Mouse (Mus musculus) stomach, postnatal 0 days (tissue): Measurements from ENCODE around the gene Gm8909. TPM values are rescaled to one million over a fixed set of nuclear protein-coding genes. Genes with fewer than 3 reads are reported as not detected.
"Not testable (repeated sequence)": the region's sequence is repeated elsewhere in the genome, so short reads cannot be mapped to it uniquely, and the experiment has no call there.

ENCODE experiments used
- ATAC-seq: fragments of 200-750 bp; cut with Nextera tagmentation; 2 replicates; pipeline ENCODE4 v1.8.0; 2017; ENCODE audit not compliant: low FRiP score, low TSS enrichment
- DNase-seq: peaks from one replicate; pipeline ENCODE4 v3.0.0-alpha.2; 2016; ENCODE audit warnings: low spot score
- H3K27ac ChIP-seq: fragments of 300-500 bp; sonication (generic); replicated peaks from 2 replicates; pipeline ENCODE4 v1.5.1; 2014; ENCODE audit warnings: mild to moderate bottlenecking, control low read depth
- H3K27me3 ChIP-seq: fragments of 300-500 bp; sonication (generic); 2 replicates; pipeline ENCODE4 v1.6.1; 2014; ENCODE audit warnings: low read length; ENCODE audit not compliant: control insufficient read depth, insufficient read depth
- H3K36me3 ChIP-seq: fragments of 300-500 bp; sonication (generic); 2 replicates; pipeline ENCODE4 v1.6.1; 2014; ENCODE audit warnings: low read length, mixed read lengths; ENCODE audit not compliant: control insufficient read depth, insufficient read depth
- H3K4me1 ChIP-seq: fragments of 300-500 bp; sonication (generic); replicated peaks from 2 replicates; pipeline ENCODE4 v1.6.1; 2014; ENCODE audit warnings: antibody characterized with exemption; ENCODE audit not compliant: control insufficient read depth, insufficient read depth
- H3K4me2 ChIP-seq: fragments of 300-500 bp; sonication (generic); replicated peaks from 2 replicates; pipeline ENCODE4 v1.6.1; 2014; ENCODE audit warnings: low read depth, mild to moderate bottlenecking, control low read depth, moderate library complexity
- H3K4me3 ChIP-seq: fragments of 300-500 bp; sonication (generic); 2 replicates; pipeline ENCODE4 v1.5.1; 2014; ENCODE audit warnings: low read depth, low read length, control low read depth
- H3K9ac ChIP-seq: fragments of 300-500 bp; sonication (generic); 2 replicates; pipeline ENCODE4 v1.6.1; 2014; ENCODE audit warnings: mild to moderate bottlenecking, low read length, control low read depth, mixed read lengths
- H3K9me3 ChIP-seq: fragments of 300-500 bp; sonication (generic); 2 replicates; pipeline ENCODE4 v1.6.1; 2016; ENCODE audit warnings: low read length; ENCODE audit not compliant: control insufficient read depth
- CTCF ChIP-seq: IDR thresholded peaks from 2 replicates; pipeline ENCODE4 v1.5.1; 2016; ENCODE audit warnings: antibody characterized with exemption, low read depth, mild to moderate bottlenecking, moderate library complexity
- EP300 ChIP-seq: optimal IDR thresholded peaks from 2 replicates; pipeline ENCODE3; 2016; ENCODE audit warnings: antibody characterized with exemption
- WGBS: fragments of 180-500 bp; shearing (Covaris S2); extraction: QIAGEN DNeasy Blood & Tissue Kit; methylation state at CpG from one replicate; pipeline ENCODE4 v1.1.7; 2014; 5-methylcytosine and 5-hydroxymethylcytosine counted together
- polyA plus RNA-seq: library from polyadenylated mRNA; unstranded; fragments of >200 nt; fragmentation: Nextera tagmentation; extraction: Ambion mirVana; gene quantifications from 2 replicates; pipeline ENCODE4 v1.2.1, GENCODE M21; 2015

Gm8909 gene
- polyA plus RNA-seq, 1 experiment from 2014 or later: 0.22 TPM

GRCm38 (mm10) chr17:36157782-36158181 is 10.6 kb downstream of the Gm8909 start:
- not testable (repeated sequence) for H3K9me3 ChIP-seq, H3K9ac ChIP-seq, H3K27ac ChIP-seq, H3K4me1 ChIP-seq, H3K27me3 ChIP-seq, H3K36me3 ChIP-seq, ATAC-seq
- Histone ChIP-seq H3K4me3 (0 out of 2 replicates have a peak overlapping the region, but pooled peaks have one; percentile 17), H3K4me2 (peak overlapping the region; percentile 47)
- WGBS: under 1% methylated on average over 36 of the region's 36 CpGs
- TF ChIP-seq CTCF: peak; percentile 19
- peak; percentile 22 for DNase-seq

- H3K27me3 ChIP-seq: no peaks in the 10 kb centered on the region
- no peak for TF ChIP-seq CTCF
- no peak for TF ChIP-seq EP300
- H3K4me1 ChIP-seq: no peaks in the 10 kb centered on the region
- H3K36me3 ChIP-seq: no peaks in the 10 kb centered on the region
- H3K4me3 ChIP-seq: no peak overlapping the region
- H3K9ac ChIP-seq: no peak overlapping the region
- no peaks in the 10 kb centered on the region for H3K9me3 ChIP-seq
- no peak overlapping the region for H3K4me2 ChIP-seq
- no peak overlapping the region for H3K27ac ChIP-seq
- no peak for ATAC-seq
- no peak for DNase-seq
- 24% methylated on average over 3 of the region's 3 CpGs for WGBS
Observed at GRCm38 (mm10) chr17:36154271-36155149, 13.8 kb downstream of the Gm8909 start.

DNA sequence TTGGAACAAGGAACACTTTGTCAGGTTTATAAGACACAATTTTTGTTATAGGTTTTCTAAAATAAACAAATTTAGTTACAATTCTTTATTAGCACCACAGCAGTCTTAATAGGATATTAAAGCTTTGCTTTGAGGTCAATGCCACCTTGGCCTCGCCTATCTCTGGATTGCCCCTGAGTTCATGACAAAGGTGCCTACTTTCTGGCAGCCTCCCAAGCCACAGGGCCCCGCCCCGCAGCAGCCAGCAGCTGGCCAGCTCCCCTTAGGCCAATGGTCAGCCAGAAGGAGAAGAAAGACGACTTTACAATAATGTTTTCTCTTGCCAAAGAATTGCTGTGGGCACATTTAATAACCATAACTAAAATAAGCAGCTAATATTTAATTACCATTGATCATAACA is 17.1 kb downstream of the Gm8909 start:
- not testable (repeated sequence) for H3K9me3 ChIP-seq, H3K4me2 ChIP-seq, H3K27ac ChIP-seq, ATAC-seq, H3K27me3 ChIP-seq, H3K9ac ChIP-seq, H3K4me3 ChIP-seq, H3K36me3 ChIP-seq, H3K4me1 ChIP-seq
- peak; percentile 33 for DNase-seq
- WGBS: 31% methylated on average over 4 of the region's 4 CpGs

DNA sequence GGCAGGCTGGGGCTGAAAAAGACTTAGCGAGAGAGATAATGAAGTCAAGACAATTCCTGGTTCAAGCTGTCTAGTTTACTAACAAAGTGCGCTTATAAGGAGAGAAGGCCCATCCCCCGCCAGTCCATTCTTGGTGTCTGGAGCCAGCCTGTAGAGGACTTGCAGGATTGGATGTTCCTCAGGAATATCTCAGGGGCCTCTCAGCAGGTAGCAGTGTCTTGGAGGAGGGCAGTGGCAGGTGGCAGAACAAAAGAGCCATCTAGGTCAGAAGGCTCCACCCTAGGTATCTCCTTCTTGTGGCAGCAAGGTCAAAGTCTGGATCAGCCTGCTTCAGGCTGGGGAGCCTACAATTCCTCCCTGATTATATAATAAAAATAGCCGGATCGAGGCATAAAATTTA is 19.9 kb downstream of the Gm8909 start:
- ATAC-seq, H3K27me3 ChIP-seq, H3K4me3 ChIP-seq, H3K27ac ChIP-seq, H3K4me1 ChIP-seq, H3K4me2 ChIP-seq, H3K9ac ChIP-seq, DNase-seq, H3K36me3 ChIP-seq, H3K9me3 ChIP-seq: not testable (repeated sequence)
- WGBS: 66% methylated on average over 5 of the region's 5 CpGs

- H3K4me1 ChIP-seq, H3K27ac ChIP-seq, H3K9ac ChIP-seq, H3K4me2 ChIP-seq, ATAC-seq, H3K36me3 ChIP-seq, H3K4me3 ChIP-seq, DNase-seq, H3K27me3 ChIP-seq, H3K9me3 ChIP-seq: not testable (repeated sequence)
- WGBS: 59% methylated on average over 1 of the region's 1 CpGs
Observed at GRCm38 (mm10) chr17:36146937-36147336, 21.4 kb downstream of the Gm8909 start.

- H3K4me2 ChIP-seq: peak overlapping the region; percentile 66
- not testable (repeated sequence) for H3K27me3 ChIP-seq, H3K4me1 ChIP-seq, H3K9ac ChIP-seq, H3K27ac ChIP-seq, DNase-seq, H3K9me3 ChIP-seq, H3K36me3 ChIP-seq, ATAC-seq
- WGBS: 5% methylated on average over 13 of the region's 13 CpGs
- peak overlapping the region; percentile 50 for H3K4me3 ChIP-seq
Observed at GRCm38 (mm10) chr17:36145861-36146156, 22.5 kb downstream of the Gm8909 start.
